Mouse (Mus musculus) ES-E14 (cell line): ENCODE measurements around the gene Zfp472. TPM values are rescaled to one million over a fixed set of nuclear protein-coding genes. Genes with fewer than 3 reads are reported as not detected.

ENCODE experiments used
- DNase-seq: peaks from one replicate; pipeline ENCODE4 v3.0.0-alpha.2; 2013; ENCODE audit warnings: low read depth, low spot score
- H3K27ac ChIP-seq: 2 replicates; pipeline ENCODE4 v1.5.1; 2012; ENCODE audit warnings: low read depth, mild to moderate bottlenecking, low read length, moderate library complexity, mixed read lengths; ENCODE audit not compliant: poor library complexity, insufficient read depth, severe bottlenecking
- H3K36me3 ChIP-seq: 2 replicates; pipeline ENCODE4 v1.6.1; 2012; ENCODE audit warnings: mild to moderate bottlenecking, low read length, moderate library complexity, mixed read lengths; ENCODE audit not compliant: control insufficient read depth, poor library complexity, insufficient read depth, severe bottlenecking
- H3K4me1 ChIP-seq, 2 experiments: fragments of 150-350 bp in 1 of 2; sonication (generic) in 1 of 2; 2 replicates each; pipeline ENCODE4 v1.6.1; 2012; ENCODE audit warnings: low read length in 2 of 2, mild to moderate bottlenecking in 1 of 2, mixed read lengths in 1 of 2; ENCODE audit not compliant: control insufficient read depth in 2 of 2, insufficient read depth in 2 of 2, poor library complexity in 1 of 2
- H3K4me3 ChIP-seq, 2 experiments: fragments of 150-350 bp in 1 of 2; sonication (generic) in 1 of 2; 2 replicates each; pipeline ENCODE4 v1.5.1; 2012; ENCODE audit warnings: low read length in 2 of 2, low read depth in 1 of 2, mild to moderate bottlenecking in 1 of 2, mixed read lengths in 1 of 2; ENCODE audit not compliant: insufficient read depth in 1 of 2, poor library complexity in 1 of 2, severe bottlenecking in 1 of 2
- H3K9ac ChIP-seq: 2 replicates; pipeline ENCODE4 v1.6.1; 2012; ENCODE audit warnings: low read depth, mild to moderate bottlenecking, low read length, mixed read lengths; ENCODE audit not compliant: poor library complexity, insufficient read depth, severe bottlenecking
- H3K9me3 ChIP-seq: fragments of 150-350 bp; sonication (generic); 2 replicates; pipeline ENCODE4 v1.6.1; 2012; ENCODE audit warnings: low read depth, mild to moderate bottlenecking, low read length; ENCODE audit not compliant: control insufficient read depth, insufficient read depth
- CHD2 ChIP-seq: IDR thresholded peaks from 2 replicates; pipeline ENCODE4 v1.6.1; 2014; ENCODE audit warnings: mild to moderate bottlenecking, low read depth, low read length, inconsistent platforms
- HCFC1 ChIP-seq: IDR thresholded peaks from 2 replicates; pipeline ENCODE4 v1.6.1; 2012; ENCODE audit warnings: low read length, inconsistent platforms, borderline replicate concordance; ENCODE audit not compliant: insufficient read depth
- MAFK ChIP-seq: IDR thresholded peaks from 2 replicates; pipeline ENCODE4 v1.6.1; 2014; ENCODE audit warnings: mild to moderate bottlenecking, low read depth, low read length, inconsistent platforms; ENCODE audit not compliant: insufficient read depth
- ZC3H11A ChIP-seq: IDR thresholded peaks from 2 replicates; pipeline ENCODE4 v1.6.1; 2012; ENCODE audit warnings: low read depth, mild to moderate bottlenecking, inconsistent platforms, low read length, borderline replicate concordance
- ZNF384 ChIP-seq: IDR thresholded peaks from 2 replicates; pipeline ENCODE4 v1.6.1; 2012; ENCODE audit warnings: low read depth, low read length, inconsistent platforms
- in situ Hi-C, 2 experiments: fragments of 600-800 bp; cut with MboI; formaldehyde crosslinking; loops; one replicate each; pipeline ENCODE4 v1.15.1; 2025; ENCODE audit warnings: low sequenced_read_pairs in 2 of 2, inconsistent platforms in 1 of 2; ENCODE audit not compliant: unreplicated experiment in 2 of 2
- total RNA-seq: library from RNA; depleted of rRNA; stranded (reverse); fragments of 300-350 nt; gene quantifications from 2 replicates; pipeline ENCODE4 v1.2.3, GENCODE M21; 2012; rRNA removed

Zfp472 gene
- 7.0 and 9.0 TPM in 2 replicates for total RNA-seq

DNA sequence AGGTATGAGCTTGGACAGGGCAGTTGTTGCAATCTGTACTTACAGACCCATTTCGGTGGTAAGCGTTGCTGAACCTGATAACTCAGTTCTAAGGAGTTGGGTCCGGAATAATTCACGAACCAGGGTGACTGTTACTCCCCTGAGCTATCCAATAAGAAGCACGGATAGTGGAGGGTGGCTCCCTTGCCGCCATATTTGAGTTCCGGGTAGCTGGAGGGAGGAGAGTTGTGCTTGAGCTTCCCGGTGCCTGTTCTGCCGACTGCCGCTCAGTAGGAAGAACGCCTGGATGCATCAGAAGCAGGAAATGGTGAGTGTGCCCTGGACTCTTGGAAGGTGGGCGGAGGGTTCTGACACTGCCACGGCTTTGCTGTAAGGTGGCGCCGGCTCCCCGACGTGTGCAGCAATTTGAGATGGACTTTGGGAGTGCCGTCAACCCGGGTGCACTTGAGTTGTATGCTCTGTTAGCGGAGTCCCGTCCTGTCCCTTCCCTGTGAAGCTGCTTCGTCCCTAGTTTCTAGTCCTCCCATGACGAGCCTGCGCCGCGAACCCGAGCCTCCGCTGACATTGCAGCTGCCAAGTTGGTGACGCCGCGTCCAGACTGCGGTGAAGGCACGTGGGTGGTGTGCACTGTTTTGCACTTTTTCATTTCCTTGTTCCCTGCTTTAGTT lies at the start of gene Zfp472:
Gene Zfp472 (plus strand): TSS at position 192 of the 668 bp plus-strand sequence.
- TF ChIP-seq MAFK (no peak), ZNF384 (no peak), CHD2 (peak; percentile 92), HCFC1 (peak; percentile 76), ZC3H11A (0 out of 2 replicates have a peak, but pooled peaks have one; percentile 8)
- Histone ChIP-seq H3K4me3 (peak within 1 kb of the TSS; percentile 91 to 93), H3K9me3 (no peaks in the 10 kb centered on the region), H3K9ac (peak within 1 kb of the TSS; percentile 89), H3K4me1 (no peaks in the 10 kb centered on the region), H3K27ac (peak within 1 kb of the TSS; percentile 40), H3K36me3 (no peaks in the 10 kb centered on the region)
- peak; percentile 90 for DNase-seq
- in situ Hi-C loops, result no loop called here

DNA sequence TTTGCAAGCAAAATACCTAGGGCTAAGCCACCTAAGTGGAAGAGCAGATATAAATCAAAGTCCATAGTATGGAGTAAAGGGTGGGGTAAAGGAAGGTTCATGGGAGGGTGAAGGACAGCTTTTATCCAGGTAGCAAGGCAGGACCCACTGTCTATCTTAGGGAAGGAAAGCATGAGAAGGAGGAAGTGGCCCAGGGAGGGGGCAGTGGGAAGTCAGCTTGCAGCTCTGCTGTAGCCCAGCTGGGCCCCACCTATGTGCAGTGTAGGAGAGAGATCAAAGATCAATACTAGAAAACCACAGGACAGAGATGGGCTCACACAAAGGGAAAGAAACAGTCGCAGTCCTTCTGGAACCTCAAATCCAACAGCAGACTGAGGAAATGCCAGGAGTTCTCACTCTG lies 49.5 kb upstream of the Zfp472 start:
- DNase-seq, result no peak
- Histone ChIP-seq H3K36me3 (no peaks in the 10 kb centered on the region), H3K27ac (no peak overlapping the region), H3K4me3 (no peak overlapping the region), H3K9me3 (no peaks in the 10 kb centered on the region), H3K9ac (no peak overlapping the region), H3K4me1 (no peaks in the 10 kb centered on the region)
- in situ Hi-C loops, result no loop called here
- TF ChIP-seq MAFK, result no peak
- no peak for TF ChIP-seq CHD2
- TF ChIP-seq ZC3H11A, result no peak
- TF ChIP-seq ZNF384, result no peak
- TF ChIP-seq HCFC1, result no peak

GRCm38 (mm10) chr17:32917131-32917530 lies 48.5 kb upstream of the Zfp472 start, which contains the start of gene Cyp4f14:
Gene Cyp4f14, minus strand, starts transcription at chr17:32917342.
- Histone ChIP-seq H3K4me1 (no peaks in the 10 kb centered on the region), H3K9ac (no peak within 1 kb of the TSS), H3K4me3 (no peak within 1 kb of the TSS), H3K9me3 (no peaks in the 10 kb centered on the region), H3K27ac (no peak within 1 kb of the TSS), H3K36me3 (no peaks in the 10 kb centered on the region)
- DNase-seq, result no peak
- TF ChIP-seq ZNF384 (no peak), MAFK (no peak), ZC3H11A (no peak), HCFC1 (no peak), CHD2 (no peak)
- in situ Hi-C loops, result no loop called here

GRCm38 (mm10) chr17:32919123-32919522 lies 46.5 kb upstream of the Zfp472 start:
- no peak for DNase-seq
- H3K9me3 ChIP-seq, result no peaks in the 10 kb centered on the region
- in situ Hi-C loops, result no loop called here

More at GRCm38 (mm10) chr17:32919123-32919522, 46.5 kb upstream of the Zfp472 start:
- Histone ChIP-seq H3K36me3 (no peaks in the 10 kb centered on the region), H3K27ac (no peak overlapping the region), H3K4me1 (0 out of 4 replicates have a peak, but pooled peaks cover 0 to under 1% of the 10 kb centered on the region in 2 experiments), H3K9ac (no peak overlapping the region), H3K4me3 (no peak overlapping the region)
- TF ChIP-seq ZC3H11A (no peak), HCFC1 (no peak), CHD2 (no peak)
